Mouse (Mus musculus): ENCODE measurements around the gene Apof. TPM values are rescaled to one million over a fixed set of nuclear protein-coding genes. Genes with fewer than 3 reads are reported as not detected.
"Not testable (repeated sequence)": the region's sequence is repeated elsewhere in the genome, so short reads cannot be mapped to it uniquely, and the experiment has no call there.

The Apof gene
- total RNA-seq, 2 experiments from 2014 or later = not detected

DNA sequence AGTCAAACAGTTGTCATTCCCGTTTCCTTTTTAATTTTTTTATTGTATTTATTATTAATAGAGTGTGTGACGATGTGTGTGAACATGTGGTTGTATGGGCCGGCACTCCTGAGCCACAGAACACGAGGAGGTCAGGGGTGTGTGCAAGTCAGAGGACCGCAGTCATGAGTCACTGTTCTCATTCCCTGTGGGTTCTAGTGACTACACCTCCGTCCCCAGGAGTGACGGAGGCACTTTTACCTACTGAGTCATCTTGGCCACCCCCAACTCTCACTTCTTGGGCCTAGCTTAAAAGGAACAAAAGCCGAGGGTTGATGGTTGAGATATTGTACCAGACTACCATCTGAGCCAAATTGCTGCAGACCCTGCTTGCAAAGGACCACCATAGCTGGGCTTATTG, 12.1 kb upstream of the Apof start:
- intact Hi-C loops (cut with DNase I) = no loop called here
- DNase-seq = no peak

DNA sequence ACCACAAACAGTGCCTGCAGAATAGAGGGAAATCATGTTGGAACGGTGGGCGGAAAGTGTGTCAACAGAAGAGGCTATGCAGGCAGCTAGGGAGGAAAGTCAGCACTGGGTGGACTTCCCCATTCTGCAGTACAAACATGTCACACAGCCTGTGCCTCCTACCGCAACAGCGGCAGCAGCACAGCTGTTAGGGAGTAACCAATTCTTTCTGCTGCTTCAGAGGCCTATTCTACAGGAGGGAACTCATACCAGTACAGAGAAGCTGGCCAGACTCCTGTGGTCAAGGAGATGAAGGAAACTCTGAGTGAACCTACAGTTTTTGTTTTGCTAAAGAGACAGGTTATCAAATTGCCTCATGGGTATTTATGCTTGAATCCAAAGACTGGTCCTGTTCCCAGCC, 9.5 kb upstream of the Apof start:
- intact Hi-C loops (cut with DNase I) = no loop called here
- no peak for DNase-seq

- no peak for DNase-seq
- intact Hi-C loops (cut with DNase I) = no loop called here
These were observed 8.5 kb upstream of the Apof start for GRCm38 (mm10) chr10:128259946-128260345.

GRCm38 (mm10) chr10:128260376-128260775, 8.1 kb upstream of the Apof start:
- DNase-seq; intact Hi-C loops (cut with DNase I): not testable (repeated sequence)

- intact Hi-C loops (cut with DNase I) = no loop called here
- peak; percentile 37 to 38 for DNase-seq
These were observed 6.2 kb upstream of the Apof start for GRCm38 (mm10) chr10:128262300-128262699.

DNA sequence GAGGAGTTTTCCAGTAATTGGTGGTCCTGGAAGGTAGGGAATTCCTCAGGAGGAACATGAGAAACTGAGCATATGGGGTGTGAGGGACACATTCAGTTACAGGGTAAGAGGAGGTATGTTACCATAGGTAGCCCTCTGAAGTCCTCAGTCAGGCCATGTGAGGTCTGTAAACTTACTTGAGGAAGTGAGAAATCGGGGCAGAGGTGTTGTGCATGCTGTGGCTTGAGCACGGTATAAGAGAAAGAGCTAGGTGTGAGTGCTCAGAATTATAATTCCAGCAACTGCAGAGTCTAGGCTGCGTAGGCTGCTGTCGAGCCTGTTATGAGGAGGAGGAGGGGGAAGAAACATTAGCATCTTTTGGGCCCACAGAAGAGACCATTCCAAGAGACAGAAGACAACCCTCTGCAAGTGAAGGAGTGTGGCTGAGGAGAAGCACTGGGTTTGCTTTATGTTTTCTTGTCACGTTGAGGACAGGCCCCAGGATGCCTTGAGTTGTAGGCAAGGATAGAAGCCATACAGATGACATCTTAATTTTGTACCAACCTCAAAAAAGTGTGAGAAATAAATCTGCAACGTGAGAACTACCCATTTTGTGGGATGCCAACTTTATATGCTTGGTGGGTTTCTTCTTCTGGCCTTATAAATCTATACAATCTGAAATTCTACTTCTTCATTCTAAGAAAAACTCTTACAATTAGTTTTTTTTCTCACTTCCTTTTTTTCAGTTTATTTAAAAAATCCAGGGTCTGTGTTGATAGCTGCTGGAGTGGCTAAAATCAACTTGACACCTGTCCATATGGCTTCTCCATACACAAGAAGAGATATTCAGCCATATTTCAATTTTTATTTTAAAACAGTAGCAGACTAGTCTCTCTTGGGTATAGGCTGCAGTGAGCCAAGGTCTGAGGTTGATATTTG, 4.8 kb upstream of the Apof start:
- DNase-seq = no peak
- intact Hi-C loops (cut with DNase I) = no loop called here

DNA sequence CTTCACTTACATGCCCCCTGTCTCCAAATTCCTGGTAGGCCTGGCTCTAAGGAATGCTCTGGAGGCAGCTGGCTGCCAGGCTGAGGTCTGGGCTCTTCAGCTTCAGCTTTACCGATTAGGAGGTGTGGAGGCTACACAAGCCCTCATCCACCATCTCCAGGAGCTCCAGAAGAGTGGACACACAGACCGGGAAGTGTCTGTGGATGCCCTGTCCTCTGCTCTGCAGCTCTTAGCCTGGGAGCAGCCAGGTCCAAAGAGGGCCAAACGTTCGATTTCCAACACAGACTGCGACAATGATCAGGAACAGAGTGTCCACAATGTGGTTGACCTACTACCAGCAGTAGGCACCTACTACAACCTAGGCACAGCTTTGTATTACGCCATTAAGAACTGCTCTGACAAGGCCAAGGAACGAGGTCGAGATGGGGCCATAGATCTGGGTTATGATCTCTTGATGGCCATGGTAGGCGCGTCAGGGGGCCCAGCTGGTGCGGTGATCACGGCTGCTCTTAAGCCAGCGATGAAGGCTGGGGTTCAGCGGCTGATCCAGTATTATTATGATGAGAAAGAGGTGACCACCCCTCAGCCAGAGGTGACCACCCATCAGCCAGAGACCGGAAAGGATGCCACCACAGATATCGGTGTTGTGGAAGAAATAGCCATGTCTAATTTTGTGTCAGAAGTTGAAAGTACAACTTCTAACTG, 887 bp downstream of the Apof start:
- DNase-seq = no peak
- intact Hi-C loops (cut with DNase I) = no loop called here

GRCm38 (mm10) chr10:128270287-128270841, 1.9 kb downstream of the Apof start, which contains the start of gene Stat2:
Gene Stat2 (plus strand): TSS chr10:128270559.
- intact Hi-C loops (cut with DNase I) = loop anchor here (5.0 kb wide), 1 partner anchor 128 kb away; no protein-coding TSS in a partner anchor

GRCm38 (mm10) chr10:128270866-128271265, 2.4 kb downstream of the Apof start:
- intact Hi-C loops (cut with DNase I) = loop anchor here (5.0 kb wide), 1 partner anchor 129 kb away; no protein-coding TSS in a partner anchor
- no peak for DNase-seq

More at GRCm38 (mm10) chr10:128270287-128270841, 1.9 kb downstream of the Apof start, which contains the start of gene Stat2:
- peak; percentile 98 for DNase-seq

GRCm38 (mm10) chr10:128271883-128272282, 3.4 kb downstream of the Apof start:
- DNase-seq = peak in 1 of 2 experiments; percentile 26
- intact Hi-C loops (cut with DNase I) = loop anchor here (5.0 kb wide), 1 partner anchor 130 kb away; no protein-coding TSS in a partner anchor

GRCm38 (mm10) chr10:128272819-128273439, 4.5 kb downstream of the Apof start:
- intact Hi-C loops (cut with DNase I) = loop anchor here (5.0 kb wide), 1 partner anchor 131 kb away; no protein-coding TSS in a partner anchor
- DNase-seq = not testable (repeated sequence)

DNA sequence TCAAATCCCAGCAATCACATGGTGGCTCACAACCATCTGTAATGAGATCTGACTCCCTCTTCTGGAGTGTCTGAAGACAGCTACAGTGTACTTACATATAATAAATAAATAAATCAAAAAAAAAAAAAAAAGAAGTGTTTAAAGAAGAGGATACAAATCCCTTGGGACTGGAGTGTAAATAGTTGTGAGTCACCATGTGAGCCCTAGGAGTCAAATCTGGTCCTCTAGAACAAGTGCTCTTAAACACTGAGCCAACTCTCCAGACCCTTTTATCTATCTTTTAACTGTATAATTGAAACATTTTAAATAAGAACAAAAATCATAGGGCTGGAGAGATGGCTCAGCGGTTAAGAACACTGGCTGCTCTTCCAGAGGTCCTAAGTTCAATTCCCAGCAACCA, 6.9 kb downstream of the Apof start:
- DNase-seq; intact Hi-C loops (cut with DNase I): not testable (repeated sequence)

- DNase-seq = no peak
- intact Hi-C loops (cut with DNase I) = no loop called here
These were observed 9.7 kb downstream of the Apof start for GRCm38 (mm10) chr10:128278158-128278557.

- no peak for DNase-seq
- intact Hi-C loops (cut with DNase I) = no loop called here
These were observed 12.5 kb downstream of the Apof start for GRCm38 (mm10) chr10:128280943-128281342.

- DNase-seq = no peak
- intact Hi-C loops (cut with DNase I) = no loop called here
These were observed 13.2 kb downstream of the Apof start for GRCm38 (mm10) chr10:128281682-128282081.

GRCm38 (mm10) chr10:128282886-128283450, 14.5 kb downstream of the Apof start:
- DNase-seq = no peak
- intact Hi-C loops (cut with DNase I) = no loop called here

- peak; percentile 59 to 82 for DNase-seq
- intact Hi-C loops (cut with DNase I) = loop anchor here (1.0 kb wide), 1 partner anchor 71 kb away; no protein-coding TSS in a partner anchor
These were observed 15.4 kb downstream of the Apof start for GRCm38 (mm10) chr10:128283604-128284579.

- intact Hi-C loops (cut with DNase I) = loop anchor here (10.0 kb wide), 1 partner anchor 176 kb away; no protein-coding TSS in a partner anchor
- DNase-seq = peak; percentile 53 to 65
These were observed 22.1 kb downstream of the Apof start for GRCm38 (mm10) chr10:128290594-128290993.

Measured in heart, postnatal 10 days (tissue).